Mouse (Mus musculus): ENCODE measurements around the gene Gli1.

- TF ChIP-seq CTCF (IDR thresholded peaks at IDR 0.05; ENCODE audit: control insufficient read depth, insufficient read depth, low read length) = no peak
- TF ChIP-seq POLR2A (IDR thresholded peaks at IDR 0.05; ENCODE audit: borderline replicate concordance, control insufficient read depth, low read depth, low read length) = no peak
These were observed 56.9 kb downstream of the Gli1 start for GRCm38 (mm10) chr10:127284724-127285500.

Data from bone marrow, adult 2 months (tissue).